Mouse (Mus musculus) thymus, postnatal 14 days (tissue): ENCODE measurements at regions not wholly inside any gene's neighbourhood (a gene's known extent, or its start where the extent isn't known, plus 50 kb on each side); places are given as distances from the start of the nearest gene placed in this dataset.

Experiments used
- DNase-seq: peaks from one replicate; pipeline ENCODE4 v3.0.0; 2021

DNA sequence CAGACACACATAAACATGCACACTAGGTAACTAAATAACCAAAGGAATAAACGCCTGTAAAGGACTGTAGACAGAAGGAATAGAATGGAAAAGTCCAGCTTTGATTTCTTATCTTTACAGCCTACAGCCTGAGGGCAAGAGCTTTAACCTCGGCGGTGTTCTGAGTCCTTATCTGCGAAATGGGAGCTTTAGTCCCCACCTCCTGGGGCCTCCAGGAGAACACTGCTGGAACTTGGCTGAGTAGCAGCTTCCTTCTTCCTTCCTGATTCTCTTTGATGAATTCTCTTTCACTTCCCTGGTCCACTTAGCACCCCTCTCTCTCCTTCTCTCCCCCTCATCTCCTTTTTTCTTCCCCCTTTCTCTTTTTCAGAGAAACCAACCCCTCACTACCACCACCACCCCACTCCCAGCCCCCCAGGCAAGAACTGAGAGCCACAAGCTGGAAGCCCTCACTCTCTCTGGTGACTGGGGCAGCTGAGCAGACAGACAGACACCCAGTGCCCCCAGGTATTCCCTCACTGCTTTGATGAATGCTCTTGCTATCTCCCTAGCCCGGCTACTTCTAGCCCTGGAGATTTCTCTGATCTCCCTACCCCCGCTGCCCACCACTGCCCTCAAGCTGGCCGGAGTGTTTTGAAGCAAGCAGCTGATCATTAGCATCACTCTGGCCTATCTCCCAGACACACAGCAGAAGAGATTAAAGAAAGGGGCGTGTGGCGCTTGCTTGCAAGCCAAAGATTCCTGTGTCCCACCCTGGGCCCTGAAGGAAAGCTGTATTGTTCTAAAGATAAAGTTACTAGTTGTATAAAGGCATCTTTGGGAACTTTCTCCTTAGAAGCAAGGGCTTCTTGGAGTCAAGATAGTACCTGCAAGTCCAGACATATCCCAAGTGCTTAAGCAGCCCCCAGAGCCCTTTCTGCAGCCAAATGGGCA lies 81.9 kb upstream of the Tbx3 start:
- no peak for DNase-seq

- no peak for DNase-seq
These were observed 79.2 kb upstream of the Tbx3 start for GRCm38 (mm10) chr5:119591271-119591670.

DNA sequence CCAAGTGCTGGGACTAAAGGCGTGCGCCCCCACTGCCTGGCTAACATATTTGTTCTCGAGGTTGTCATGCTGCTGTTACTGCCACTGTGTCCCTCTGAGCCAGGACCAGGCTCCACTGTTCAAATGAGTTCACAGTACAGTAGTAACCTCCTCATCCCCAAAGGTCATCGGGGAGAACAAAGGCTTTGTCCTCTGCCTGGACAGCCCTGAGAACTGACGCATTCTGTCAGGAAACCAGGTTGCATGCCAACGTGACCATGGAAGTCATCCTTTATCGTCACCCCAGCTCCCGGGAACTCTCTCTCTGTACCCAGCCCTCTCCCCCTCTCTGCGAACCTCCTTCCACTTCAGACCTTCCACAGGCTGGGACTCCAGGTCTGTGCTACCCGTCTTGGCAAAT lies 77.6 kb upstream of the Tbx3 start:
- no peak for DNase-seq

- DNase-seq: no peak
These were observed 75.9 kb upstream of the Tbx3 start for GRCm38 (mm10) chr5:119594541-119594940.

DNA sequence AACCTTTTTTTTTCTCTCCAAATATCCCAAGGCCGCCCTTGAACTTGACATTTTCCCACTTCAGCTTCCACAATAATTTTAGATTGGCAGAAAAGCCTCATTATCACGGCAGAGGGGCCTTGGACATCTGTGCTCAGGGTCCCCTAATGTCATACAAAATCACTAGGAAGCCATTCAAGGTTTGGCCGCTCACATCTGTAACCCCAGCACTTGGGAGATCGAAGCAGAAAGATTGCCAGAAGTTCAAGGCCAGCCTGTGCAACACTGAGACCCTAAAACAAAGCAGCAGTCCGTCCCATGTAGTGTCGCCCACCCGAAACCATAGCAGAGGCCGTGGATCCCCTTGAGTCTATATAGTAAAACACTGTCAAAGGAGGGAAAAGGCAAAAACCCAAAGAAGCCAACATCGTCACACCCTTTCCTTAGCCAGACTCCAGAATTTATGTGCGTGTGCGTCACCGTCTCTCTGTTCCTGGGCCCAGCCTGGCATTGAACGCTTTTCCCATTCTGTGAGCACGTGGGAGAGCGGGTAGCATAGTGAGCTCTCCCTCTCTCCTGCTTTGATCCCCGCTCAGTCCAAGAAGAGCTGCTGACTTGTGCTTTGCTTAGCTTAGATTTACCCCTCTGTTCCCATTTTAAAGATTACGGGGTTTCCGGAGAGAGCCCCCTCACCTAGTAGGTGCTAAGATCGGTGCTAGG lies 74.0 kb upstream of the Tbx3 start:
- no peak for DNase-seq

DNA sequence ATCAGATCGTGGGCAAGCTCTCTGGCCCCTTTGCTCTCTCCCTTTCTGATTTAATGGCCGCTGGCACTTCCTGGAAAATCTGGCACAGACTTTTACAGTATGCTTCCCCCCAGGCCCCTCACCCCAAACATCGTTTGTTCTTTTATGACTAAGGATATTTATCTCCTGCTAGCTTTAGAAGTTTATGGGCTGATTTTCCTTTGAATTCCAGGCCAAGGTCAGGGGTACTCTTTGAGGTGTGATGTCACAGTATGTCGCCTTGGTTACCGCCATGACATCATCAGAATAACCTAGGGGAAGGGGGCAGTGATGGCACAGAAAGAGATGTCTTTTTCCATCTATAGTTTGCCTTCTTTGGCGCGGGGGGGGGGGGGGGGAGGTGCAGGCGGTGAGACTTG lies 73.5 kb upstream of the Tbx3 start:
- no peak for DNase-seq

DNA sequence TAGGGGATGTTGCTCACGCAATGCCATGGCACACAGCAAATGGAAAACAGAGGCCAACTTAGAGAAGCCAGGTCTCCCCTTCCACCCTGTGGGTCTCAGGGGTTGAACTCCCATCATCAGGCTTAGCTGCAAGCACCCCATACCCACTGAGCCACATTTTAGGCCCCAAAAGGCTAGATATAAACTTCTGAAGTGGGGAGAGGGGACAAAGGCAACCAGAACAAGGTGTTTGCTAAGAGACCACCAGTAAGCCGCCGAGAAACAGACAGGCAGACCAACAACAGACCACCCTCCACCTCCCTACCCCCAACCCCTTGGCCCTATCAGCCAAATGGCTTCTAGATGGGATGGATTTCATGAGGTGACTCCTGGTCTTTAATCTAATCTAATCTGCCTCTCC lies 72.9 kb upstream of the Tbx3 start:
- DNase-seq: no peak

GRCm38 (mm10) chr5:119598166-119598565 lies 72.3 kb upstream of the Tbx3 start:
- no peak for DNase-seq

DNA sequence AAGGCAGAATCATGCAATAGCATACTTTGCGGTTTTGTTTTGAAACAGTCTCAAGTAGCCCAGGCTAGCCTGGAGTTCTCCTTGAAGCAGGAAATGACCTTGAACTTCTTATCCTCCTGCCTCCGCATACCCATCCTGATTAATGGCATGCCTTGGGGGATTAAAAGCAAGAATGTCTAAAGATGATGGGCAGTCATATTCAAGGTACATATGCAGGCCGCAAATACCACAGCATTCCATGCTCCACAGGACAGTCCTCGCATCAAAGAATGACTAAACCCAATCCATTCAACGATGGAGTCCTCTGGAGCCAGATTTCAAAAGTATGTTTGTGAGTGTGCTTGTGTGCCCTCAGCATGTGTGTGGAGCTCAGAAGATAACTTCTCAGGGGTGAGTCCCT lies 69.1 kb upstream of the Tbx3 start:
- no peak for DNase-seq

DNA sequence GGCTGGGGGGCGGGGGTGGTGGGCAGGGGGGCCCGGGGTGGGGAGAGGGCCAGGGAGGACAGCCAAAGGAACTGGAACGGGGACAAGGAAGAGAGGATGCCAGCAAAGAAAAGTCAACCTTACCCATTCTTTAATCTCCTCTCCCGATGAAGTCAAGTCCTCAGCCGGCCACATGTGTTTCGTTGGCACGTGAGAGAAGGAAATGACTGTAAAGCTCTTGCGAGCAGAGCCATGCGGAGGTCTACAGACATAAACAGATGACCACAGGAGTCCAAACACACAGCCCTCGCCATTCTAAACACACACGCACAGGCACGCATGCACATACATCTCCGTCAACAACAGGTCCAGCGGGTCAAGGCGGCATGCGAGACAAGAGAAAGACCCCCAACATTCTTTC lies 68.5 kb upstream of the Tbx3 start:
- DNase-seq: no peak

DNA sequence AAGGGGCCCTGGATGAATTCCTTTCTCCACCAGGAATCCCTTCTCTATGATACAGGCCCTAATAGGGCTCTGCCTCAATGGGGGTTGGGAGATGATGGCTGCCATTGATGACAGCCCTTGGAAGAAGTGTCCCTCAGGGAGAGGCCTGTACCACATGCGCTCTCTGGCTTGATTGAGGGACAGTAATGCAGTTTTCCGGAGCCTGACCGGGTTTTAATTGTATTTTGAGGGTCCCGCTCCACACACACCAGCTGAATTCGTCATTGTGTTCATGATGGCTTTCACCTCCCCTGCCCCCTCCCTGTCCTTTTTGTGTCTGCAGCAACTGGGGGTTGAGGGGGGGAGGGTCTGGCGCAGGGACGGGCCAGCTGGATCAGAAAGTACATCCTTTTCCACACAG lies 65.0 kb upstream of the Tbx3 start:
- no peak for DNase-seq

- no peak for DNase-seq
These were observed 57.1 kb upstream of the Tbx3 start for GRCm38 (mm10) chr5:119613413-119613812.

- no peak for DNase-seq
These were observed 56.3 kb upstream of the Tbx3 start for GRCm38 (mm10) chr5:119613981-119614770.

DNA sequence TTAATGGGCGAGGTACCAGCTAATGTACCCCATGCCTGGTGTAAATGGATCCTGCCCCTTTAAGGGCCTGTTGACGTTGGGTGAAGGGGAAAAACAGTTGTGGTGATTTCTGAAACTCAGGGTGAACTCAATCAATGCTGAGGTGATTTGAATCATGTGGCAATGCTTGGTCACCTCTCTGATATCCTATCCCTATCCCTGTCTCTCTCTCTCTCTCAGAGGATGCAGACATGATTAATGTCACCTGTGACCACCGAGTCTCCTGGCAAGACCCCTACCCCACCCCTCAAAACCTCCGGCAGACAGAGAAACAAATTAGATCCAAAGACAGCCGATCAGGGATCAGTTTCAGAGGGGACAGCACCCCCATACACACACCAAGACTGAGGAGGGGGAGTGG lies 54.8 kb upstream of the Tbx3 start:
- no peak for DNase-seq

- no peak for DNase-seq
These were observed 52.6 kb upstream of the Tbx3 start for GRCm38 (mm10) chr5:119617856-119618255.

DNA sequence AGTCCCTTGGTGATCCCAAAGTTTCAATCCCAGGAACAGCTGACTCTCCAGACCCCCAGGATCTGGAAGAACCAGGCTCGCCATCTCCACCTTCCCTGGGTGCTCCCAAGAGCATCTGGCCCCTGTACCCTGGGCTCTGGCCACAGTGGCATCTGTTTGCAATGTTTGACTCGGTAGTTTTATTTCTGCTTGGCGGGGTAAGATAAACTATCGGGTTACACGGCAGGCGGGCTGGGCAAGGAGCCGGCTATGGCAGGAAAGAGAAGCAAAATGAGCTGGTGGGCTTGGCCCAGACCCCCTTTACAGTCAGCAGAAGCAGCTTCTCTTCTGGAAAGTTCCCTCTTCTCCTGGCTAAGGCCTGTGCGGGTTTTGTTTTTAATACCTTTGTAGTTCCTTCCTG lies 50.6 kb upstream of the Tbx3 start:
- no peak for DNase-seq
